Comparison of ENCODE assay signal across 8 mouse cellular contexts in the genomic region with DNA sequence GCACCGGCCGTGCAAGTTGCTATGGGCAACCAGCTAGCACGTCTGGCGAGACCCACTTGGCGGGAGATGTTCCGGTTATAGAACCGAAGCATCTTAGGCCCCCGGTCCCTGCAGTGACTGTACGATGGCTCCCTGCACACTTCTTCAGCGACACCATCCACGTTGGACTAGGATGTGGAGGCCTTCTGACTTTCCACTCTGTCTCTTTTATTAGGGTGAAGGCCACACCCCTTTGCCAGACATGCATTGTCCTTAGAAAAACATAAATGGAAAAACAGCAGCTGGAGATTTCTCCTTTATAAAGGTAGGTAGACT. TPM values are rescaled to one million over a fixed set of nuclear protein-coding genes. Genes with fewer than 3 reads are reported as not detected.
DNase-seq lines count a peak whose midpoint lies in the region; ATAC-seq and TF ChIP-seq lines count a peak whose summit lies in the region.

No protein-coding gene starts in this region.

- H3K27me3 ChIP-seq in heart, embryonic 14.5 days (ENCODE audit: control insufficient read depth, insufficient read depth, low read length): no peaks in the 10 kb centered on the region
- H3K27me3 ChIP-seq in hindbrain, embryonic 10.5 days (ENCODE audit: insufficient read depth, poor library complexity, severe bottlenecking): no peaks in the 10 kb centered on the region; the same call in 1 of the 2 replicates
- no peaks in the 10 kb centered on the region for H3K27me3 ChIP-seq in midbrain, embryonic 10.5 days (ENCODE audit: low read depth, poor library complexity, severe bottlenecking)

- H3K4me2 ChIP-seq in heart, embryonic 14.5 days (ENCODE audit: low read length): peak overlapping the region; percentile 71

- no peak for DNase-seq in heart, adult 8-10 months (ENCODE audit: low spot score)
- DNase-seq in ES-E14 (ENCODE audit: low read depth, low spot score): no peak
- no peak for DNase-seq in hindbrain, embryonic 10.5 days (ENCODE audit: low spot score)
- no peak for DNase-seq in midbrain, embryonic 10.5 days (ENCODE audit: low spot score)
- no peak for DNase-seq in ovary, postnatal 14 days (ENCODE audit: low spot score)
- no peak for DNase-seq in spleen, adult 12 weeks (ENCODE audit: low spot score)
- DNase-seq in thymus, adult 18-20 months: no peak

- WGBS in heart, embryonic 14.5 days: under 1% methylated on average over 11 of the region's 11 CpGs
- under 1% methylated on average over 11 of the region's 11 CpGs for WGBS in hindbrain, embryonic 10.5 days
- WGBS in midbrain, embryonic 10.5 days: under 1% methylated on average over 11 of the region's 11 CpGs

- 0 out of 2 replicates have a peak, but pooled peaks cover 3% of the 10 kb centered on the region for H3K9me3 ChIP-seq in heart, embryonic 14.5 days (ENCODE audit: control insufficient read depth, low read length)
- H3K9me3 ChIP-seq in ES-E14 (ENCODE audit: control insufficient read depth, insufficient read depth, low read depth, low read length): no peaks in the 10 kb centered on the region
- no peaks in the 10 kb centered on the region for H3K9me3 ChIP-seq in hindbrain, embryonic 10.5 days
- peaks cover 5% of the 10 kb centered on the region; the same call in 1 of the 2 replicates for H3K9me3 ChIP-seq in midbrain, embryonic 10.5 days (replicated peaks)

- in situ Hi-C loops in ES-E14 (cut with MboI; ENCODE audit: low sequenced_read_pairs in 2 of 2, unreplicated experiment in 2 of 2): loop anchor here in 1 of 2 experiments (25.0 kb wide), 1 partner anchor 436 kb away; no protein-coding TSS in a partner anchor

- peak overlapping the region; percentile 59 to 82 for H3K4me3 ChIP-seq in heart, embryonic 14.5 days (ENCODE audit: control insufficient read depth in 1 of 2, insufficient read depth in 1 of 2, low read depth in 1 of 2, low read length in 2 of 2)
- H3K4me3 ChIP-seq in ES-E14 (ENCODE audit: insufficient read depth in 1 of 2, low read depth in 1 of 2, low read length in 2 of 2, poor library complexity in 1 of 2, severe bottlenecking in 1 of 2): peak overlapping the region; percentile 71 to 91
- H3K4me3 ChIP-seq in hindbrain, embryonic 10.5 days: peak overlapping the region; percentile 75
- H3K4me3 ChIP-seq in midbrain, embryonic 10.5 days: peak overlapping the region; percentile 65

- H3K4me1 ChIP-seq in heart, embryonic 14.5 days (ENCODE audit: control insufficient read depth in 2 of 2, insufficient read depth in 2 of 2, low read length in 2 of 2): peaks cover 3 to 10% of the 10 kb centered on the region in 2 experiments; a peak in 3 of 4 replicates
- peaks cover 1 to 2% of the 10 kb centered on the region in 2 experiments; a peak in 1 of 4 replicates for H3K4me1 ChIP-seq in ES-E14 (ENCODE audit: control insufficient read depth in 2 of 2, insufficient read depth in 2 of 2, low read length in 2 of 2, poor library complexity in 1 of 2)
- H3K4me1 ChIP-seq in hindbrain, embryonic 10.5 days (replicated peaks): peaks cover 22% of the 10 kb centered on the region
- H3K4me1 ChIP-seq in midbrain, embryonic 10.5 days: peaks cover 18% of the 10 kb centered on the region

- H3K36me3 ChIP-seq in heart, embryonic 14.5 days (ENCODE audit: control insufficient read depth, insufficient read depth, low read length): peaks cover 28% of the 10 kb centered on the region
- peaks cover 12% of the 10 kb centered on the region; the same call in 1 of the 2 replicates for H3K36me3 ChIP-seq in ES-E14 (ENCODE audit: control insufficient read depth, insufficient read depth, low read length, poor library complexity, severe bottlenecking)
- peaks cover 30% of the 10 kb centered on the region for H3K36me3 ChIP-seq in hindbrain, embryonic 10.5 days
- peaks cover 31% of the 10 kb centered on the region for H3K36me3 ChIP-seq in midbrain, embryonic 10.5 days

- H3K27ac ChIP-seq in heart, embryonic 14.5 days (replicated peaks in 1 of 2; ENCODE audit: control insufficient read depth in 1 of 2, insufficient read depth in 1 of 2, low read depth in 2 of 2, low read length in 2 of 2): peak overlapping the region; percentile 79 to 87
- H3K27ac ChIP-seq in ES-E14 (ENCODE audit: insufficient read depth, low read depth, low read length, poor library complexity, severe bottlenecking): peak overlapping the region; percentile 49
- peak overlapping the region; percentile 95 for H3K27ac ChIP-seq in hindbrain, embryonic 10.5 days
- peak overlapping the region; percentile 90 for H3K27ac ChIP-seq in midbrain, embryonic 10.5 days (replicated peaks)

- ATAC-seq in heart, embryonic 14.5 days (ENCODE audit: insufficient number of reproducible peaks, insufficient read depth, low FRiP score, low read depth): no peak

- peak overlapping the region; percentile 78 for H3K9ac ChIP-seq in heart, embryonic 14.5 days (ENCODE audit: low read length)
- peak overlapping the region; percentile 90 for H3K9ac ChIP-seq in ES-E14 (ENCODE audit: insufficient read depth, low read depth, low read length, poor library complexity, severe bottlenecking)

TF ChIP-seq in ES-E14, 5 proteins besides CTCF, POLR2A, EP300 and RAD21:
- no peak for TF ChIP-seq MAFK (IDR thresholded peaks at IDR 0.05; ENCODE audit: insufficient read depth, low read depth, low read length)
- no peak for TF ChIP-seq HCFC1 (IDR thresholded peaks at IDR 0.05; ENCODE audit: borderline replicate concordance, insufficient read depth, low read length)
- no peak for TF ChIP-seq ZNF384 (IDR thresholded peaks at IDR 0.05; ENCODE audit: low read depth, low read length)
- TF ChIP-seq ZC3H11A (IDR thresholded peaks at IDR 0.05; ENCODE audit: borderline replicate concordance, low read depth, low read length): no peak

RNA-seq across cellular contexts. Expression of a gene that starts 0.5 kb away (rescaled TPM):
- polyA plus RNA-seq in heart, embryonic 14.5 days (2014; fragmentation: Nextera tagmentation; extraction: Ambion mirVana): 38.7 and 39.7 TPM in 2 replicates
- 10 to 100 TPM; 45.2 to 56.6 (median 54.4) TPM for total RNA-seq in heart, adult 8-10 months (2022)
- 14.1 and 20.1 TPM in 2 replicates for total RNA-seq in ES-E14 (2012; rRNA removed)
- polyA plus RNA-seq in hindbrain, embryonic 10.5 days (2016; fragmentation: Nextera tagmentation; extraction: Ambion mirVana): 40.8 and 41.9 TPM in 2 replicates
- 45.2 and 46.0 TPM in 2 replicates for polyA plus RNA-seq in midbrain, embryonic 10.5 days (2016; fragmentation: Nextera tagmentation; extraction: Ambion mirVana)

RNA-seq across cellular contexts. Expression of a gene that starts 12.5 kb away (rescaled TPM):
- not detected in 2 replicates for polyA plus RNA-seq in heart, embryonic 14.5 days (2014; fragmentation: Nextera tagmentation; extraction: Ambion mirVana)
- not detected for total RNA-seq in heart, adult 8-10 months (2022)
- total RNA-seq in ES-E14 (2012; rRNA removed): not detected in 2 replicates
- not detected in 2 replicates for polyA plus RNA-seq in hindbrain, embryonic 10.5 days (2016; fragmentation: Nextera tagmentation; extraction: Ambion mirVana)
- not detected in 2 replicates for polyA plus RNA-seq in midbrain, embryonic 10.5 days (2016; fragmentation: Nextera tagmentation; extraction: Ambion mirVana)

RNA-seq across cellular contexts. Expression of a gene that starts 46.9 kb away (rescaled TPM):
- 3.3 and 3.7 TPM in 2 replicates for polyA plus RNA-seq in heart, embryonic 14.5 days (2014; fragmentation: Nextera tagmentation; extraction: Ambion mirVana)
- total RNA-seq in heart, adult 8-10 months (2022): 1 to 10 TPM in 3 of 4 experiments, under 1 TPM in 1; 0.87 to 2.7 (median 1.8) TPM
- 1.0 and 1.4 TPM in 2 replicates for total RNA-seq in ES-E14 (2012; rRNA removed)
- 2.6 and 3.8 TPM in 2 replicates for polyA plus RNA-seq in hindbrain, embryonic 10.5 days (2016; fragmentation: Nextera tagmentation; extraction: Ambion mirVana)
- polyA plus RNA-seq in midbrain, embryonic 10.5 days (2016; fragmentation: Nextera tagmentation; extraction: Ambion mirVana): 1.9 and 2.2 TPM in 2 replicates

RNA-seq across cellular contexts. Expression of a gene that starts 47.2 kb away (rescaled TPM):
- polyA plus RNA-seq in heart, embryonic 14.5 days (2014; fragmentation: Nextera tagmentation; extraction: Ambion mirVana): 7.3 TPM in 2 replicates
- total RNA-seq in heart, adult 8-10 months (2022): 10 to 100 TPM in 2 of 4 experiments, 1 to 10 TPM in 2; 6.4 to 12.9 (median 10.0) TPM
- total RNA-seq in ES-E14 (2012; rRNA removed): 25.5 and 26.8 TPM in 2 replicates
- polyA plus RNA-seq in hindbrain, embryonic 10.5 days (2016; fragmentation: Nextera tagmentation; extraction: Ambion mirVana): 3.6 and 5.5 TPM in 2 replicates
- polyA plus RNA-seq in midbrain, embryonic 10.5 days (2016; fragmentation: Nextera tagmentation; extraction: Ambion mirVana): 5.0 and 5.5 TPM in 2 replicates
